Mouse (Mus musculus) MEL (cell line): ENCODE measurements around the gene Rbm33.

ENCODE experiments used
- CTCF ChIP-seq, 3 experiments: IDR thresholded peaks in 2 of 3; conservative IDR thresholded peaks in 1 of 3; 2 replicates each; pipeline ENCODE4 v1.5.1; 2011 to 2012; ENCODE audit warnings: low read length in 3 of 3, low read depth in 2 of 3, mild to moderate bottlenecking in 2 of 3, improper control_type of control experiment in 1 of 3, inconsistent platforms in 1 of 3, mixed read lengths in 1 of 3, moderate library complexity in 1 of 3; ENCODE audit not compliant: control insufficient read depth in 1 of 3, insufficient read depth in 1 of 3, poor library complexity in 1 of 3, severe bottlenecking in 1 of 3
- E2F4 ChIP-seq: IDR thresholded peaks from 2 replicates; pipeline ENCODE4 v1.6.1; 2011; ENCODE audit warnings: low read depth, low read length, improper control_type of control experiment, borderline replicate concordance
- ELF1 ChIP-seq: IDR thresholded peaks from 2 replicates; pipeline ENCODE4 v1.6.1; 2014; ENCODE audit warnings: low read depth, mild to moderate bottlenecking, inconsistent platforms, low read length, improper control_type of control experiment, moderate library complexity
- ETS1 ChIP-seq: IDR thresholded peaks from 2 replicates; pipeline ENCODE4 v1.6.1; 2012; ENCODE audit warnings: low read depth, mild to moderate bottlenecking, inconsistent platforms, low read length, improper control_type of control experiment, moderate library complexity
- GATA1 ChIP-seq: IDR thresholded peaks from 2 replicates; pipeline ENCODE4 v1.6.1; 2011; ENCODE audit warnings: low read depth, low read length, improper control_type of control experiment
- MAX ChIP-seq: IDR thresholded peaks from 2 replicates; pipeline ENCODE4 v1.6.1; 2011; ENCODE audit warnings: low read length, improper control_type of control experiment
- NELFE ChIP-seq: IDR thresholded peaks from 2 replicates; pipeline ENCODE4 v1.6.1; 2011; ENCODE audit warnings: low read depth, low read length, improper control_type of control experiment
- NRF1 ChIP-seq: IDR thresholded peaks from 2 replicates; pipeline ENCODE4 v1.6.1; 2014; ENCODE audit warnings: low read depth, mild to moderate bottlenecking, inconsistent platforms, low read length, improper control_type of control experiment, moderate library complexity; ENCODE audit not compliant: poor library complexity, insufficient read depth, severe bottlenecking
- POLR2A ChIP-seq, 2 experiments: IDR thresholded peaks; 2 replicates each; pipeline ENCODE4 v1.6.1; 2011 to 2012; ENCODE audit warnings: low read length in 2 of 2, mild to moderate bottlenecking in 2 of 2, control low read depth in 1 of 2, improper control_type of control experiment in 1 of 2, low read depth in 1 of 2, moderate library complexity in 1 of 2; ENCODE audit not compliant: control insufficient read depth in 1 of 2, insufficient read depth in 1 of 2, poor library complexity in 1 of 2
- TBP ChIP-seq: IDR thresholded peaks from 2 replicates; pipeline ENCODE4 v1.8.0; 2011; ENCODE audit warnings: low read depth, low read length, improper control_type of control experiment
- USF1 ChIP-seq: IDR thresholded peaks from 2 replicates; pipeline ENCODE4 v1.6.1; 2014; ENCODE audit warnings: low read depth, mild to moderate bottlenecking, inconsistent platforms, low read length, improper control_type of control experiment, moderate library complexity
- ZC3H11A ChIP-seq: IDR thresholded peaks from 2 replicates; pipeline ENCODE4 v1.6.1; 2012; ENCODE audit warnings: low read depth, mild to moderate bottlenecking, inconsistent platforms, low read length, improper control_type of control experiment

GRCm38 (mm10) chr5:28277279-28277678, 39.6 kb upstream of the Rbm33 start:
- TF ChIP-seq CTCF (IDR thresholded peaks at IDR 0.05 in 2 of 3, conservative IDR thresholded peaks at IDR 0.05 in 1 of 3; ENCODE audit: control insufficient read depth in 1 of 3, insufficient read depth in 1 of 3, low read depth in 2 of 3, low read length in 3 of 3, poor library complexity in 1 of 3, severe bottlenecking in 1 of 3) (no peak), TBP (no peak), E2F4 (no peak), USF1 (no peak), ETS1 (no peak), POLR2A (IDR thresholded peaks at IDR 0.05; ENCODE audit: control insufficient read depth in 1 of 2, insufficient read depth in 1 of 2, low read depth in 1 of 2, low read length in 2 of 2, poor library complexity in 1 of 2) (no peak), ELF1 (no peak), NELFE (no peak), ZC3H11A (no peak), NRF1 (no peak), GATA1 (no peak), MAX (no peak)
